Mouse (Mus musculus) hindlimb bud, embryonic 11.5 days (tissue): Measurements from ENCODE around the gene Ripply2.
"Not testable (repeated sequence)": the region's sequence is repeated elsewhere in the genome, so short reads cannot be mapped to it uniquely, and the experiment has no call there.

Experiments
- DNase-seq: peaks from one replicate; pipeline ENCODE4 v3.0.0-alpha.2; 2012; ENCODE audit warnings: low read depth, low spot score; ENCODE audit errors: extremely low spot score

The Ripply2 gene

DNA sequence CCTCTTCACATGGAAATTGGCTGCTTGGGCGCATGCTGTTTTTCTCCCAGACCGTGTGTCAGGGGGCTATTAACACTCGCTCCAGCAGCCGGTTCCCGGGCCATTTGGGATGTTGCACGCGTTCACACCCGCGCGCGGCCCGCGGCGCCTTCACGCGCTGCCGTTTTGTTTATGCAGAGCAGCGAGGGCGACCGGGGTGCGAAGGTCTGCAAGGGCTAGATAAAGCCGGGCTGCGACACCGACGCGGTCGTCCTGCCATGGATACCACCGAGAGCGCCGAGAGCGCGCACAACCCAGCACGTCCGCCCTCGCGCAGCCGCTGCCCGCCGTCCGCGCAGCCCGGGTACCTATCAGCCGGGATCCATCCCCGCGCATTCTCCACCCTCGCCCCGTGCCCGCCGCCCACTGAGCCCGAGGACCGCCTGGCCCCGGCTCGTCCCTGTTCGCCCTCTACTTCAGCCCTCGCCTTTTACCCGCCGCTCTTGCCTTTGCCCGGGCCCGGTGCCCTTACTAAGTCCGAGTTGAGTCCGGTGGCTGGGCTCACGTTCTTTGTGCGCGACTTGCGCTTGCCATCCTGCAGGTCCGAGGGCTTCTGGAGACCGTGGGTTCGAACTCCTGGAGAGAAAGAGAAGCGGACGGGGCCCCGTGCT lies at the start of gene Ripply2:
Gene Ripply2 (plus strand): TSS at position 250 of the 650 bp plus-strand sequence.
- DNase-seq: no peak

DNA sequence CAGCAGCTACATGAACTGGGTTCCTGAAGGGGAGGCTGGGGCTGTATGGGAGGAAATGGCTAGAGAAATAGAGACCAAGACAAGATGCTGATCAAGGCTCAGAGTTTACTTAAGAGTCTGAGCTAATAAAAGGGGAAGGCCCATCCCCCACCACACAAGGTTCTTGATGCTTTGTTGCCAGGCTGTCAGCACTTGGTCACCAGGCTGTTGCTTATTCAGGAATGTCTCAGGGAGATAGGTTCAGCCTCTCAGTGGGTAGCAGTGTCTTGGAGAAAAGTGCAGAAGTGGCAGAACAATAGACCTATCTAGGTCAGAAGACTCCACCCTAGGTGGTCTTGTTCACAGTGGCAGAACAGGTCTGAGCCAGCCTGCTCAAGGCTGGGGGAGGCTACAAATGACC lies 42.9 kb upstream of the Ripply2 start:
- DNase-seq: not testable (repeated sequence)

DNA sequence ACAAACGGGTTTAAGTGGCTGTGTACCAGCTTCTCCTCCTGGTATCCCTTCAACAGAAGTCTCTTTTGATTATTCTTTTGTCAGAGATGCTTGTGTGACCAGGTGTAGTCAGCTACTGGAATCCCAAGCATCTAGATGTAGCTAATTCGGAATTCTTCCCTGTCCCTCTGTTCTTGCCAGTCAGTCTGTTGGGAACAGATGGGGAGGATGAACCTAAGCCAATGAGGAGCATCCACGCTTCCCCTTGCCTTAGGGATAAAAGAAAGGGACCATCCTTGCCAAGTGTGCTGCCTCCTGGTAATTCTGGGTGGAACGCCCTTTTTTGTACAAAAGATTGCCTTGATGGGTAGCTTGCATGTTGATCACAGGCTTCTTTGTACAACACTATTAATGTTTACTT lies 41.8 kb upstream of the Ripply2 start:
- DNase-seq: no peak

DNA sequence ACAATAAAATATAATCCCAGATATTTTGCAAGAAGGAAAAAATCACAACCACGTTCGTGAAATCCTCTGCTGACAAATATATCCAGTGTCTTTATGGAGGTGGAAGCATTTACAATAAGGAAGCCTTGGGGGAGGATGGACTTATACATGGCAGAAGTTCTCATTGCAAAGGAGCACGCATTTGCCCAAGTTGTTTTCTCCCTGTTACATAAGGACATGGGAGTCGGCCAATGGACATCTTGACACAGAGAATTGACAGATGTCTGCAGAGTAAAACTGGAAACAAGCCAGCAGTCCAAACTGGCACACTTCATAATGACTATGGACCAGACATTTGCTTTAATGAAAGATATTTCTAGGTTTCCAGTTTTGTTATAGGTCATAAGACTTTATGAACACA lies 38.4 kb upstream of the Ripply2 start:
- no peak for DNase-seq

DNA sequence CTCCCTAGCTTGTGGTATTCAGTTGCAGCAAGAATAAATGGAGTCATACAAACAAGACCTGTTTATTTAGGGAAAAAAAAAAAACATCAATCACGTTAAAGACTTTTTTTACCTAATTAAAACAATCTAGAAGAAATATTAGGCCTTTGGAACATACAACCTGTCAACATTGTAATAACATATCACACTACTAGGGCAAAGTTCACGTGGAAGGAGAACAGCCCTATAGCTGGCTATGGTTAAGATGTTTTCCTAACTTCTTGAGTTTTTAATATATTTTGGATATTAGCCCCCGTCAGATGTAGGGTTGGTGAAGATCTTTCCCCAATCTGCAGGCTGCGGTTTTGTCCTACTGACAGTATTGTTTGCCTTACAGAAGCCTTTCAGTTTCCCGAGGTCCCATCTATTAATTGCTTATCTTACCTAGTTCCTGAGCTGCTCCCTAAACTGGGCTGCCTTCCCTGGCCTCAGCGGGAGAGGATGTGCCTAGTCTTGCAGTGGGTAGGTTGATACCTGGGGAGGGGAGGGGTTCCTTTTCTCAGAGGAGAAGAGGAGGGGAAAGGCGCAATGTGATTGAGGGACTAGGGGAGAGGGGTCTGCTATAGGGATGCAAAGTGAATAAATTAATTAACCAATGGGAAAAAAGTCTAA lies 37.0 kb upstream of the Ripply2 start:
- DNase-seq: no peak

DNA sequence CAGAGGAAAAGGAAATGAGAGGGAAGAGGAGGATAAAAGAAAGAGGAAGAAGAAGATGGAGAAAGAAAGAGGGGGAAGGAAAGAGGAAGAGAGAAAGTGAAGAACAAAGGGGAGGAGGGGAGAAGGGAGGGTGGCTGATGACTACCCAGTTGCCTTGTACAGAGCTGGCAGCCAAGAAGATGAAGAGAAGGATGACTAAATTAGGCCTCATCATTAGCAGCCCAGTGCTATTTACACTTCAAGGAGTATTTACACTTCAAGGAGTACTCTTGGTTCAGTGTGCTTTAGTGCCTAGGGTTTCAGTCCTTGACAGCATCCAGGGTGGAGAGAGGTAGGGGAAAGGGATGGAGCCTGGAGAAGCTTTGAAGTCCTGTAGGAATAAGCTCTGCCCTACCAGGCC lies 35.3 kb upstream of the Ripply2 start:
- DNase-seq: no peak

DNA sequence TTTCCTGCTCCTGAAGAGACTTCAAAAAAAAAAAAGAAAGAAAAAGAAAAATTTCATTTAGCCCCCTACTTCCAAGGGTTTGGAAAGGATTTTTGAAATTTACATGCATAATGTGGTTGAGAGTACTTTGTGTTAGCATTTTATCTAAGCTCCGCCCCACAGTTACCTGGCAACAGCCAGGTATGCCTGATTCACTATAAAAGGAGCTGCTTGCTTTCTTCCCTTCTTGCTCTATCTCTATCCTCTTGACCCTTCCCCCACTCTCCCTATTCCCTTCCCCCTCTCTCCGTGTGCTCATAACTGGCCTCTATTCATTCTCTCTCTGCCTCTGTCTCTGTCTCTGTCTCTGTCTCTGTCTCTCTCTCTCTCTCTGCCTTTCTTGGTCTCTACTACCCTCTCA lies 34.4 kb upstream of the Ripply2 start:
- no peak for DNase-seq

DNA sequence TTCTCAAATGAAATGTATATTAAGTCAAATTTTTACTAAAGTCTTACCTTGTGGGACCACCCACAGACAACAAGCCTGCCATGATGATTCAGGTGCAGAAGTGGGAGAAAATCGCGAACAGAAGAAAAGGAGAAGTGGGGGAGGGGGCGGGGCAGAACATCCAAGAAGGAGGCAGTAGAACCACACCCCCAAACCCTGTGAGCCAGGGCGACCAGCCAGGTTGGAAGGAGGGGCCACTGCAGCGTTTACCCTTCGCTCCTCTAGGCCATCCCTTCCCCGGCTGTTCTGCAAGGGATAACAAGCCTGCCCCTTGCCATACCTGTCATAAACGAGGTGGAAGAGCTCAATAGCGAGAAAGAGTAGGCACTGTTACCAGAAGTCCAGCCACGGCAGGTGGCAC lies 33.8 kb upstream of the Ripply2 start:
- no peak for DNase-seq

DNA sequence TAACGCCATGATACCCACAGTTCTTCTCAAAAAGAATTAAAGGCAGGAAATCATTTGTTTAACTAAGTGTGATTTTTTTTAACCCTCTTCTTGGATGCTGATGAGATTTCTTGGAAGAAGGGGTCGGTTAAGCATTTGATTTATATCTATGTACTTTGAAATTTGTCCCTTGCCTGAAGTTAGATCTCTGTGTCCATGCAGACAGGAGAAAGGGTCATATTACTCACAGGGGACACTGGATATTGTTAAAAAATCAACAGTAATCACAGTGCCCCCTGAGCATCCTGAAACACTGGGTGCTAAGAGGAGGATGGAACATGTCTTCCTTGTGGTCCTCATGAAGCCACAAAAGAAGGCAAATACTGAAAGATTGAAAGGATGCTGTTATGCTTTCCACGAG lies 30.8 kb upstream of the Ripply2 start:
- DNase-seq: no peak

DNA sequence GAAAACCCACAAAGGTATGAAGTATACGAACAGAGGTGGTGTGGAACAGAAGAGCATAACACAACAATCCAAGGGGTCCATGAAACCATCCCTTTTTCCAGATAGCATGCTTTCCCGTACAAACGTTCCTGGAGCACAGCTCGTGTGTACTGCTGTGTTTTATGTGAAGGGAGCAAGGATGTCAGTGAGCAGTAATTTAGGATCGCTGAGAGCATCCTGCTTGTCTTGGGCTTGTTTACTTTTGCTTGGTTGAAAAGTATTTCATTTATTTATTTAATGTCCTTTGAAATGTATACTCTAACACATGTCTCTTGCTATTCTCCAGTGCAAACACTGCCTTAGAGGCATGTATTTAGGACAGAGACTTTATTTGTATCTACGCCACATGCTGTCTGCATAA lies 30.2 kb upstream of the Ripply2 start:
- no peak for DNase-seq

DNA sequence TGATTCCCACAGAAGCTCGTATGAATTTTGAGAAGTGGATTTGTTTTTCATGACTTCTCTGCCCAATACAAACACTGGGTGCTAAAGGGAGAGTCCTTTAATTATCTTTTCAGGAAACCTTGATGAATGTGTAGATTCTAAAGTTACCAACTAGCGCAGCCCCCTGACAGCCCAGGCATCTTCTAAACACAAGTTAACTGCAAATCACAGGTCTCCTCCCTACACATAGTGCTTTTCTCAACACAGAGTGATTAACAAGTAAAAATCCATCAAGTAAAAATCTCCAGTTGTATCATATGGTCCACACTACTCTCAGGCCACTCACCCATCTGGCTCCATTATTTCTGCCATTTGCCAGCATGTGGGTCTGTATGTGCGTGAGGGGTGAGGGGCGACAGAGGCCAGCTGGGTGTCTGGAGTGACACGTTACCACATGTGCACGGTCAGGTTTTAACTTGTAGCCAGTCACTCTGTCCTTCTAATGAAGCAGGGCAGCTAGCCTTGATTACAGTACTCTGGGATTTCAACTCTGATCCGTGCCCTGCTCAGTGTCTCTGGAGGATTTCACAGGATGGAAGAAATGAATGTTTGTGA lies 28.5 kb upstream of the Ripply2 start:
- peak; percentile 37 for DNase-seq

DNA sequence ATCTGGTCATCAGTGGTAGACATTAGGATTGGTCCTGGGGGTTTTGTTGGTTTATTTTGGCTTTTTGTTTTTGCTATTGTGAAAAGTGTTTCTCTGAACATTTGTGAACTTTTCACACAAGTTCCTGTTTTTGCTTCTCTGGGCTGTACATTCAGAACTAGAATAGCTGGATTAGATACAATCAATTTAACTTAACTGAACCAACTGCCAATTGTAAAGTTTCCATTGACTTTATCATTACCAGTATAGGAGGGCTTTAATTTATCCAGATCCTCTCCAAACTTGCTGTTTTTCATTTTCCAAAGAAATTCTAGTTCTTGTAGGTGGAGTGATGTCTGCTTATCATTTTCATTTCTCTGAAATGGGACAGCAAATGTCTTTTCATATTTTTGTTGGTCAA lies 25.5 kb upstream of the Ripply2 start:
- no peak for DNase-seq

DNA sequence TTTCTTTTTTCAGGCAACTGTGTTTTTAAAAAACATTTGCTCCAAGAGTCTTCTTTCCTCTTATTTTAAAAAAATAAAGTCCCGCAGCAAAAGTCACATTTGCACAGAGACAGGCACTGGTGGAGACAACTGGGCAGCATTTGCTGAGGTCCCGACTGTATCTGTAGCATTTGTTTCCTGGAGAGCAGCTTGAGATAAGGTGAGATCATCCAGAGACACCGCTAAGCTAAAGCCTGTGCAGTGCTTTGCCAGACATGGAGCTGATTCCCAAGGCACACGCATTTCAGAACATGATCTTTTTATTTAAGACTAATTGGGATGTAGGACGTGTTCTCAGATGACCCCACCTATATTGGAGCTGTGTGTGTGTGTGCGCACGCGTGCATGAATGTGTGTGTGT lies 23.6 kb upstream of the Ripply2 start:
- DNase-seq: no peak

DNA sequence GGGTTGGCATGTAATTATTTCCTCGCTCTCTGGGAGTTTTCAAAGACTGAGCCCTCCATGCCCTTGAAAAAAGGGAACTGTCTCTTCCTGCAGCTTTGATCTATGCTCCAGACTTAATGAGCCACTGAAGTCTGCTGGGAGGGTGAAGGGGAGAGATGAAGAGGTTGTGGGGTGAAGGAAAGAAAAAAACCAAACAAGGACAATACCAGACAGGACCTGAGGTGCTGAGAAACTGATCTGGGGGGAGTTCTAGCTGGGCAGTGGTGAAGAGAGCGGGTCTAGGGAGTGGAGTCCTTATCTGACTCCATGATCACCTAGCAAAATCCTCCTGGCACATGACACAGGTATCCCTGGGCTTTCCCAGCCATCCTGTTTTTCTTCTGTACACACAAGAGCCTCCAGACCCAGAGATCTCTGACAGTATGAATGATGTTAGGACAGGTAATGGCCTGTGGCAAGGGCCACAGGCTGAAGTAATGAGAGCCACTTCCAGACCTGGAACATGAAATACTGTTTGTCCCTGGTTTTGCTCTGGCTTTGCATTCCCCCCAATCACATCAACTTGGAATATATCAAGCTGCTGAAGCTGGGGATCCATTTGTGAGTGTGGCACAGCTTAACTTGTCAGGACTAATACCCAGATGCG lies 18.2 kb upstream of the Ripply2 start:
- no peak for DNase-seq

DNA sequence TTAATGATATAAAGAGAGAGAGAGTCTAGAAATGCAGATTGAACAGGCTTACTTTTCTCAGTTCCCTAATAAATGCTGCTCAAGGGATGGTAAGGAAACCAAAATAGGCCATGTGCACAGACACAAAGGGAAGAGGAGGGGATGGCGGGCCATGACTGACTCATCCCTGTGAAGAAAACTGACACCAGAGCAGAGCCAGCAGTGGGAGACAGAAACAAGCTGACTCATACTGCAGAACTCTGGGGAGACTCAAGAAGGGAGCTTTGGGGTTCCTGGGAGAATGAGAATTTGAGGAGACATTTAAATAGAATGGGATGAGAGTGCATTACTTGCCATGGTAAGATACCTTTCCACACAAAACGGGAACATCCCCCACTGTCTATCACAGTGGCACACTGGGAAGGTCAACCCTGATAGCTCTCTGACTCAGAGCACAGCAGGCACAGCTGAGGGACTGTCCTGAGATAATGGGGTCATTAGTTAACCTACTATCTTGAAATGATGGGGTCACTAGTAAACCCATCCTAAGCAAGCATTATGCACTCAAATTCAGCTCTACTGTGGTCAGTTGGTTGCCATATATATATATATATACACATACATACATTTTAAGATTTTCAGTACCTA lies 15.3 kb upstream of the Ripply2 start:
- DNase-seq: no peak

DNA sequence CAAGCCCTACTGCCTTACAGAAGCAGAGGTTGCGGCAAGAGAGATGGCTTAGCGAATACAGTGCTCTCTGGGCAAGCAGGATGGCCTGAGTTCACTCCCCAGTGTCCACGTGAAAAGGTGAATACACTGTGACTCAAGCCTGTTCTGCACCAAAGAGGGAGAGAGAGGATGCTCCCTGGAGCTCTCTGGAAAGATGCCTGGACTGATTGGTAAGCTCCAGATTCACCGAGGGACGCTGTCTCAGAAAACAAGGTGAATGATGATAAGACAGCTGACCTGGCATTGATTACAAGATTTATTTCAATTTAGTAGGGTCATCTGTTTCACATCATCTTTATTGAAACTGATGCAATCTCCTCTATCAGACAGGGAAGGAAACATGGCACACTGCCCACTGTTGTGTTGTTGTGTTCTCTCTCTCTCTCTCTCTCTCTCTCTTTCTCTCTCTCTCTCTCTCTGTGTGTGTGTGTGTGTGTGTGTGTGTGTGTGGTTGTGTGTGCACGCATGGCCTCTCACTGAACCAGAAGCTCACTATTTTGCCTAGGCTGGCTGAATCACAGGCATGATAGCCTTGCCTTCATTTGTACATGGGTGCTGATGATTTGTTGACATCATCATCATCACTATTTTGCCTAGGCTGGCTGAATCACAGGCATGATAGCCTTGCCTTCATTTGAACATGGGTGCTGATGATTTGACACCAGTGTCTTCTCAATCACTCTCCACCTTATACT lies 10.5 kb upstream of the Ripply2 start:
- no peak for DNase-seq

DNA sequence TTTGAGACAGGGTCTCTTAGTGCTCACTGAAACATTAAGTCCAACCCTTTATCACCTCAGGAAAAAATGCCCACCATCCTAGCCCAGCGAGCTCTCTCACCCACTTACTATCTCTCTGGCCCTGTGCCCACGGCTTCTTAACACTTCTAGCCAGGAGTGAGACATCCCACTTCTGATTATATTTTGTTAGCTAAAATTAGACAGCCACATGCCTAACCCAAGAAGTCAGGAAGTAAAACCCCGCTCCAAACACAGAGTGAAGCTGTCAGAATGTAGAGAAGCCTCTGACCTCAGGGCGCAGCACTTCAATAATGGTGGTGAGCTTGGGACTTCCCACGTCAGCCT lies 9.9 kb upstream of the Ripply2 start:
- DNase-seq: no peak

DNA sequence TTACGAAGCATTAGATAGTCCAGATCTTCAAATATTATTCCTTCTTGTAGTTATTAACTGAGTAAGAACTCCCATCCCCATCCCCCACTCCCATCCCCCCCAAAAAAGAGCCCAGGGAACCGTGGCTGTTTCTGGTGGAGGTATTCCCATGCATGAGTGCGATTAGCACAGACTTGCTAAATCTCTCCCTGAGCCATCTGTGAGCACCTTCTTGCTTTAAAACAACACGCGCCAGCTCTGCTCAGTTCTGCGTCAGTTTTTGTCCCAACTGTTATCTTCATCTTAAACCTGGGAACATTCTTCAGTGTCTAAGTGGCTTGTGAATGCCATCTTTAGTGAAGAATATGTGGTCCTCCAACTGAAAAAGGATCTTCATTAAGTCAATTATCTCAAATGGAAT lies 6.8 kb upstream of the Ripply2 start:
- DNase-seq: no peak

DNA sequence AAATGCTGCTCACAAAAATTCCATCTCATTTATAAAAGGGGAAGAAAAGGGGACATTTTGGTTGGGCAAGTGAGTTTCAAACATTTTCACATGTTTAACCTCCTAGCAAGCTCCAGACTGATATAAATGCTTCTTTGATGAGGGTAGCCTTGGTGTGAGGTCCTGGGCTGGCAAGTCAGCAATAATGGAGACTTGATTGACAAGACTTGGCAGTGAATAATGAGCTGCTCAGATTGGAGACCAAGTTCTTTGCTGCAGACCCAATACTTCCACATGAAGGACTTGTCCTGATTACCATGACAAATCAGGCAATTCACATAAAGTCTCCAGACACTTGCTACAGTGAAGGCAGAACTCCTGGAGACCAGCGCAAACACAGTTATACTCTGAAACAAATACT lies 6.4 kb upstream of the Ripply2 start:
- no peak for DNase-seq

DNA sequence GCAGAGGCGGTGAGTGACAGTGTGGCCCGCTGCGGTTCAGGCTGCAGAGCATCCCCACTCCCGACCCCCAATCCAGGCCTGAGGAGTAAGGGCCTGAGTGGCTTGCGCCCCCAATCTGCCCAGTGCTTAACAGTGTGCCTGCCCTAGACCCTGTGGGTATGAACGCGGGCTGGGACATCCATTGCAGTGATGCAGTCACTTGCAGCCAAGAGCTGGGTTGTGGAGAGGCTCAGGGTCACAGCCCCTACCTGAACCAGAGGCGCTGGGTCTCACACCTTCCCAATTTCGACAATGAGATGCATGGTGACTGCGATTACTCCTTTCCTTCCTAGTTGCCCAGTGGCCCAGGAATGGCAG lies 579 bp downstream of the Ripply2 start:
- DNase-seq: no peak
